Mouse (Mus musculus) telencephalon, adult 2 months (tissue): ENCODE results near the gene Gm5862.
"Not testable (repeated sequence)": the region's sequence is repeated elsewhere in the genome, so short reads cannot be mapped to it uniquely, and the experiment has no call there.

Experiments used
- DNase-seq: peaks from one replicate; pipeline ENCODE4 v3.0.0-alpha.2; 2011; ENCODE audit warnings: low read depth, low spot score

The Gm5862 gene

GRCm38 (mm10) chr5:26022816-26023215 lies at the start of gene Gm5862:
TSS of gene Gm5862 (minus strand) at chr5:26022916.
- DNase-seq: not testable (repeated sequence)

GRCm38 (mm10) chr5:26070716-26071115 lies 48.0 kb upstream of the Gm5862 start:
- no peak for DNase-seq

- DNase-seq: not testable (repeated sequence)
These were observed 35.8 kb upstream of the Gm5862 start, which contains the start of gene Gm7347 for GRCm38 (mm10) chr5:26058481-26058880. TSS of gene Gm7347 (minus strand) at chr5:26058581.

GRCm38 (mm10) chr5:26039458-26039857 lies 16.7 kb upstream of the Gm5862 start, which contains the start of gene Speer4a:
TSS of gene Speer4a (minus strand) at chr5:26039558.
- not testable (repeated sequence) for DNase-seq

- not testable (repeated sequence) for DNase-seq
These were observed 15.0 kb downstream of the Gm5862 start for GRCm38 (mm10) chr5:26007697-26008096.

GRCm38 (mm10) chr5:26006937-26007695 lies 15.6 kb downstream of the Gm5862 start:
- DNase-seq: peak; percentile 19

DNA sequence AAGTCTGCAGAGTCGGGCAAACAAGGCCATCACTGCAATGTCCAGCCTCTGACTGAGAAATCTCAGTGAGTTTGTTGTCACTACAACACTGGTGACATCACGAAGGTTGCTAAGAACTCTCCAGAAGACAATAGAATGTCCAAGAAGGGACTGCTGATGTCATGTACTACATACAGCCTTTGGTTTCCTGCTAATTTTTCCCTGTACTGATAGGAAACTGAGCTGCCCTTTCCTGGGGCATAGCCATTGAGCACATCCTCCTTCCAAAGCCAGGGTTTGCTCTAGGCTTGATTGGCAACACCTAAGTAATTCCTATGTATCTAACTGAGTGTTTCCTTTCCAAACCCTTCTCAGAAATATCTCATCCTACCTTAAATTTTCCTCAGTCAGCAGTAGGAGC lies 18.0 kb downstream of the Gm5862 start, which contains the start of gene Gm1979:
Gene Gm1979, minus strand, starts transcription at position 101 of the 400 bp plus-strand sequence.
- DNase-seq: not testable (repeated sequence)

- not testable (repeated sequence) for DNase-seq
These were observed 34.2 kb downstream of the Gm5862 start, which contains the start of gene Gm21698 for GRCm38 (mm10) chr5:25988550-25988949. TSS of gene Gm21698 (minus strand) at chr5:25988650.

GRCm38 (mm10) chr5:25972563-25972962 lies 50.2 kb downstream of the Gm5862 start, which contains the start of gene Gm21680:
TSS of gene Gm21680 (minus strand) at chr5:25972663.
- not testable (repeated sequence) for DNase-seq
